In the genomic region with DNA sequence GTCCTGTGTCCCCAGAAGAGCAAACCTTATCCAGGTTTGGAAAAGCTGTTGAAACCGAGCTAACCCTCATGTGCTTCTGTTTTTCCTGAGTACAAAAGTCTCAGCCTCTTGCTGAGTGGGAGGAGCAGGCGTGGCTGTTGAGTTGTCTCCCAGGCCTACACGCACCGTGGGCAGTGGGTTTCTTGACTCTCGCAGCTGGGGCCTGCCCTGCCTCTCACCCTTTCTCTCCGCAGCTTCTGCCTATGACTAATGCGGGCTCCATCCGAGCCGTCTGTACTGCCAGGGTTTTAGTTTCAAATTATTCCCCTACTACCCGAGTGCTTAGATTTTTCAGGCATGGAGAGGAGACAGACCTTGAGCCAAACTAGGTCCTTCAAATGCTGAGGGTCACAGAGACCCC, we compare ENCODE assay signal across 18 mouse cellular contexts. TPM values are rescaled to one million over a fixed set of nuclear protein-coding genes. Genes with fewer than 3 reads are reported as not detected.
DNase-seq lines count a peak whose midpoint lies in the region; ATAC-seq and TF ChIP-seq lines count a peak whose summit lies in the region.
"Had no signal": no experiment of that assay in that cellular context is flagged by ENCODE, and none has a peak within 500 bp of the region (broad histone marks: within the 10 kb centered on the region; RNA-seq: fewer than 3 reads in every experiment).

No protein-coding gene starts in this region.

- peak overlapping the region; percentile 25; the same call in 1 of the 2 replicates for H3K27ac ChIP-seq in gastrocnemius, adult 2 months
- H3K27ac ChIP-seq in stomach, embryonic 15.5 days = peak overlapping the region; percentile 26; the same call in 1 of the 2 replicates
- no peak overlapping the region; the same call in 1 of the 2 replicates for H3K27ac ChIP-seq in stomach, postnatal 0 days (replicated peaks)
- peak overlapping the region; percentile 54 for H3K27ac ChIP-seq in embryonic fibroblast, embryonic 13.5 days (ENCODE audit: insufficient read depth, low read length)
- H3K27ac ChIP-seq in stomach, embryonic 16.5 days (ENCODE audit: low read length) = 0 out of 2 replicates have a peak overlapping the region, but pooled peaks have one; percentile 1
- H3K27ac ChIP-seq: kidney, embryonic 15.5 days had no signal

- no peak for TF ChIP-seq POLR2A in embryonic fibroblast, embryonic 13.5 days (IDR thresholded peaks at IDR 0.05; ENCODE audit: low read depth, low read length)

- no peak for TF ChIP-seq EP300 in stomach, postnatal 0 days (optimal IDR thresholded peaks at IDR 0.05)

- H3K4me2 ChIP-seq in stomach, embryonic 15.5 days = no peak overlapping the region
- no peak overlapping the region for H3K4me2 ChIP-seq in stomach, postnatal 0 days (replicated peaks; ENCODE audit: low read depth)
- H3K4me2 ChIP-seq in stomach, embryonic 16.5 days (ENCODE audit: low read depth, low read length) = no peak overlapping the region
- H3K4me2 ChIP-seq: kidney, embryonic 15.5 days had no signal

- no peaks in the 10 kb centered on the region for H3K27me3 ChIP-seq in stomach, embryonic 15.5 days (replicated peaks)
- H3K27me3 ChIP-seq in stomach, postnatal 0 days (ENCODE audit: control insufficient read depth, insufficient read depth, low read length) = no peaks in the 10 kb centered on the region
- no peaks in the 10 kb centered on the region for H3K27me3 ChIP-seq in stomach, embryonic 16.5 days (ENCODE audit: control insufficient read depth, insufficient read depth, low read length)
- H3K27me3 ChIP-seq: kidney, embryonic 15.5 days had no signal

- no peak for ATAC-seq in stomach, embryonic 15.5 days (ENCODE audit: insufficient read depth, low FRiP score, low read depth)
- no peak for ATAC-seq in stomach, postnatal 0 days (ENCODE audit: low FRiP score, low TSS enrichment)
- no peak for ATAC-seq in stomach, embryonic 16.5 days (ENCODE audit: insufficient read depth, low FRiP score)
- ATAC-seq: forebrain, embryonic 14.5 days had no signal

- H3K4me3 ChIP-seq in gastrocnemius, adult 2 months = no peak overlapping the region
- no peak overlapping the region for H3K4me3 ChIP-seq in stomach, embryonic 15.5 days (replicated peaks)
- H3K4me3 ChIP-seq in stomach, postnatal 0 days (ENCODE audit: low read depth, low read length) = no peak overlapping the region
- no peak overlapping the region for H3K4me3 ChIP-seq in embryonic fibroblast, embryonic 13.5 days (ENCODE audit: insufficient read depth, low read length)
- H3K4me3 ChIP-seq in stomach, embryonic 16.5 days (replicated peaks; ENCODE audit: low read length) = no peak overlapping the region
- H3K4me3 ChIP-seq: erythroblast, embryonic 14.5 days; kidney, embryonic 15.5 days had no signal

- intact Hi-C loops in gastrocnemius, adult 2 months (cut with DNase I) = no loop called here

- DNase-seq in gastrocnemius, adult 2 months = no peak
- no peak for DNase-seq in gastrocnemius, postnatal 25 days
- DNase-seq in stomach, postnatal 0 days (ENCODE audit: low spot score) = no peak
- no peak for DNase-seq in layer of hippocampus, postnatal 14 days (ENCODE audit: low spot score in 2 of 2)
- DNase-seq in adrenal gland, adult 8-10 months = no peak
- DNase-seq: adrenal gland, adult 2 months; cerebellum, postnatal 14 days; gastrocnemius, postnatal 36 days; liver; lung, postnatal 14 days; spleen, adult 18-20 months; thymus, adult 2 months had no signal

- no peak overlapping the region for H3K9ac ChIP-seq in stomach, embryonic 15.5 days
- H3K9ac ChIP-seq in stomach, postnatal 0 days (ENCODE audit: low read length) = no peak overlapping the region
- H3K9ac ChIP-seq in stomach, embryonic 16.5 days (ENCODE audit: low read length) = no peak overlapping the region
- H3K9ac ChIP-seq: kidney, embryonic 15.5 days had no signal

- peaks cover 37% of the 10 kb centered on the region for H3K4me1 ChIP-seq in stomach, embryonic 15.5 days
- H3K4me1 ChIP-seq in stomach, postnatal 0 days (replicated peaks; ENCODE audit: control insufficient read depth, insufficient read depth) = 0 out of 2 replicates have a peak, but pooled peaks cover 3% of the 10 kb centered on the region
- H3K4me1 ChIP-seq in embryonic fibroblast, embryonic 13.5 days (ENCODE audit: control insufficient read depth, insufficient read depth, low read length) = peaks cover 9% of the 10 kb centered on the region
- H3K4me1 ChIP-seq in stomach, embryonic 16.5 days (ENCODE audit: control insufficient read depth, insufficient read depth, low read length) = peaks cover 18% of the 10 kb centered on the region

- no peak for TF ChIP-seq CTCF in gastrocnemius, adult 2 months (IDR thresholded peaks at IDR 0.05)
- no peak for TF ChIP-seq CTCF in stomach, postnatal 0 days (IDR thresholded peaks at IDR 0.05; ENCODE audit: low read depth)
- TF ChIP-seq CTCF in embryonic fibroblast, embryonic 13.5 days (IDR thresholded peaks at IDR 0.05; ENCODE audit: borderline replicate concordance, insufficient read depth, low read length) = no peak

- WGBS in stomach, embryonic 15.5 days = 52% methylated on average over 10 of the region's 10 CpGs
- WGBS in stomach, postnatal 0 days = 42% methylated on average over 10 of the region's 10 CpGs
- WGBS in stomach, embryonic 16.5 days = 46% methylated on average over 10 of the region's 10 CpGs

- H3K9me3 ChIP-seq in stomach, embryonic 15.5 days = no peaks in the 10 kb centered on the region
- no peaks in the 10 kb centered on the region for H3K9me3 ChIP-seq in stomach, postnatal 0 days (ENCODE audit: control insufficient read depth, low read length)
- H3K9me3 ChIP-seq in stomach, embryonic 16.5 days (replicated peaks; ENCODE audit: control insufficient read depth, low read length) = no peaks in the 10 kb centered on the region
- H3K9me3 ChIP-seq: kidney, embryonic 15.5 days had no signal

- H3K36me3 ChIP-seq in stomach, embryonic 15.5 days = no peaks in the 10 kb centered on the region
- no peaks in the 10 kb centered on the region for H3K36me3 ChIP-seq in stomach, postnatal 0 days (ENCODE audit: control insufficient read depth, insufficient read depth, low read length)
- H3K36me3 ChIP-seq in stomach, embryonic 16.5 days (ENCODE audit: control insufficient read depth, insufficient read depth, low read length) = no peaks in the 10 kb centered on the region
- H3K36me3 ChIP-seq: kidney, embryonic 15.5 days had no signal

RNA-seq across cellular contexts. Expression of gene Sept9, which starts 28.7 kb away (rescaled TPM):
- total RNA-seq in gastrocnemius, adult 2 months (2021) = 10 to 100 TPM; 11.5 to 13.6 TPM
- total RNA-seq in gastrocnemius, postnatal 25 days (2021) = 10 to 100 TPM; 13.8 to 16.2 TPM
- 107 and 121 TPM in 2 replicates for polyA plus RNA-seq in stomach, embryonic 15.5 days (2015; fragmentation: Nextera tagmentation; extraction: Ambion mirVana)
- polyA plus RNA-seq in stomach, postnatal 0 days (2015; fragmentation: Nextera tagmentation; extraction: Ambion mirVana) = 42.9 and 46.2 TPM in 2 replicates
- polyA plus RNA-seq in embryonic fibroblast, embryonic 13.5 days (2011; ENCODE audit: insufficient read length, low read depth, missing spikeins) = 198 and 206 TPM in 2 replicates
- 101 and 105 TPM in 2 replicates for polyA plus RNA-seq in stomach, embryonic 16.5 days (2015; fragmentation: Nextera tagmentation; extraction: Ambion mirVana)
- total RNA-seq in layer of hippocampus, postnatal 14 days (2021) = 10 to 100 TPM; 91.7 to 93.9 TPM
- total RNA-seq in adrenal gland, adult 8-10 months (2022) = 100 to 1,000 TPM; 114 to 136 (median 132) TPM

Comparison
In these comparisons a context has a peak if more than half of its experiments do, and no peak if none do; other contexts are left out.
1. RNA of gene Sept9, which starts 28.7 kb away (total RNA-seq): 114 to 136 TPM in adrenal gland, adult 8-10 months and 91.7 to 93.9 TPM in layer of hippocampus, postnatal 14 days; 13.8 to 16.2 TPM in gastrocnemius, postnatal 25 days and 11.5 to 13.6 TPM in gastrocnemius, adult 2 months; every median in the first group is over 4 times any median in the second.